In the genomic region with DNA sequence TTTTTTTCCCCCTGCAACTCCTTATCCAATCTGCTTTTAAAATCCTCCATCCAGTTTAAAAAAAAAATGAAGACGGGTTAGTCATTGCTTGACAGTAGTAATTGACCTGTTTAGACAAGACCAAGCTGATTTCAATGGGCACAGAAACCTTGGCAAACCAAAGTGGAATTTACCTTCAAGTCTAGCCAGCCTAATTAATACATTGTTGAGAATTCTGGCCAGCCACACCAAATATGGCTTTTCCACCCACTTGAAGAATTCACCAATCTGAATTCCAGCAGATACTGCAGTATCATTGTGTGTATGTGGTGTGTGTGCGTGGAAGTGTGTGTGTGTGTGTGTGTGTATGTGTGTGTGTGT, we compare ENCODE assay signal across 8 mouse cellular contexts.
A peak's percentile ranks its signal among the peaks of the same experiment; 100 is the strongest.
DNase-seq lines count a peak whose midpoint lies in the region; ATAC-seq lines count a peak whose summit lies in the region.
"Had no signal": no experiment of that assay in that cellular context is flagged by ENCODE, and none has a peak within 500 bp of the region (broad histone marks: within the 10 kb centered on the region; RNA-seq: fewer than 3 reads in every experiment).

No protein-coding gene starts in this region.

- H3K9ac ChIP-seq in neural tube, embryonic 11.5 days (ENCODE audit: low read length), result no peak overlapping the region
- peak overlapping the region; percentile 34; the same call in 1 of the 2 replicates for H3K9ac ChIP-seq in forebrain, embryonic 13.5 days
- no peak overlapping the region for H3K9ac ChIP-seq in limb, embryonic 12.5 days (replicated peaks)
- no peak overlapping the region for H3K9ac ChIP-seq in stomach, embryonic 16.5 days (ENCODE audit: low read length)

- peaks cover 3% of the 10 kb centered on the region; the same call in 1 of the 2 replicates for H3K4me1 ChIP-seq in neural tube, embryonic 11.5 days (ENCODE audit: control insufficient read depth, insufficient read depth, low read length)
- H3K4me1 ChIP-seq in forebrain, embryonic 13.5 days, result peaks cover 25% of the 10 kb centered on the region
- peaks cover 28% of the 10 kb centered on the region for H3K4me1 ChIP-seq in limb, embryonic 12.5 days (replicated peaks)
- peaks cover 25% of the 10 kb centered on the region for H3K4me1 ChIP-seq in stomach, embryonic 16.5 days (ENCODE audit: control insufficient read depth, insufficient read depth, low read length)

- no peak overlapping the region for H3K27ac ChIP-seq in neural tube, embryonic 11.5 days (ENCODE audit: low read depth, low read length)
- no peak overlapping the region for H3K27ac ChIP-seq in forebrain, embryonic 13.5 days
- no peak overlapping the region for H3K27ac ChIP-seq in limb, embryonic 12.5 days
- H3K27ac ChIP-seq in stomach, embryonic 16.5 days (ENCODE audit: low read length), result peak overlapping the region; percentile 74; the same call in 1 of the 2 replicates

- H3K36me3 ChIP-seq in neural tube, embryonic 11.5 days (ENCODE audit: control insufficient read depth, insufficient read depth, low read length), result no peaks in the 10 kb centered on the region
- 0 out of 2 replicates have a peak, but pooled peaks cover 3% of the 10 kb centered on the region for H3K36me3 ChIP-seq in forebrain, embryonic 13.5 days (ENCODE audit: poor library complexity, severe bottlenecking)
- H3K36me3 ChIP-seq in limb, embryonic 12.5 days, result peaks cover 18% of the 10 kb centered on the region
- 0 out of 2 replicates have a peak, but pooled peaks cover 5% of the 10 kb centered on the region for H3K36me3 ChIP-seq in stomach, embryonic 16.5 days (ENCODE audit: control insufficient read depth, insufficient read depth, low read length)

- DNase-seq in neural tube, embryonic 11.5 days (ENCODE audit: low spot score), result no peak
- no peak for DNase-seq in neural tube, embryonic 10.5 days (ENCODE audit: extremely low spot score, low spot score)
- no peak for DNase-seq in cerebellum, postnatal 36 days
- no peak for DNase-seq in urinary bladder, postnatal 10 days (ENCODE audit: low spot score)
- DNase-seq: cerebellum, adult 18-20 months had no signal

- peak; percentile 32 for ATAC-seq in neural tube, embryonic 11.5 days (ENCODE audit: insufficient read depth, low FRiP score, low TSS enrichment)
- ATAC-seq in forebrain, embryonic 13.5 days, result peak; percentile 13; the same call in 1 of the 2 replicates
- no peak for ATAC-seq in limb, embryonic 12.5 days (ENCODE audit: insufficient number of reproducible peaks, insufficient read depth, low FRiP score, low TSS enrichment, low read depth)
- ATAC-seq in stomach, embryonic 16.5 days (ENCODE audit: insufficient read depth, low FRiP score), result no peak

- no peaks in the 10 kb centered on the region for H3K27me3 ChIP-seq in neural tube, embryonic 11.5 days (ENCODE audit: control insufficient read depth, insufficient read depth, low read length)
- H3K27me3 ChIP-seq in forebrain, embryonic 13.5 days, result 0 out of 2 replicates have a peak, but pooled peaks cover 5% of the 10 kb centered on the region
- H3K27me3 ChIP-seq in limb, embryonic 12.5 days, result no peaks in the 10 kb centered on the region; the same call in 1 of the 2 replicates
- no peaks in the 10 kb centered on the region for H3K27me3 ChIP-seq in stomach, embryonic 16.5 days (ENCODE audit: control insufficient read depth, insufficient read depth, low read length)

- no peak overlapping the region for H3K4me2 ChIP-seq in neural tube, embryonic 11.5 days (ENCODE audit: low read depth)
- H3K4me2 ChIP-seq in forebrain, embryonic 13.5 days, result peak overlapping the region; percentile 55
- H3K4me2 ChIP-seq in limb, embryonic 12.5 days, result peak overlapping the region; percentile 36; the same call in 1 of the 2 replicates
- no peak overlapping the region for H3K4me2 ChIP-seq in stomach, embryonic 16.5 days (ENCODE audit: low read depth, low read length)

- no peak overlapping the region for H3K4me3 ChIP-seq in neural tube, embryonic 11.5 days (ENCODE audit: low read depth, low read length)
- H3K4me3 ChIP-seq in forebrain, embryonic 13.5 days, result 0 out of 2 replicates have a peak overlapping the region, but pooled peaks have one; percentile 1
- H3K4me3 ChIP-seq in limb, embryonic 12.5 days (replicated peaks), result no peak overlapping the region
- H3K4me3 ChIP-seq in stomach, embryonic 16.5 days (replicated peaks; ENCODE audit: low read length), result no peak overlapping the region

- WGBS in neural tube, embryonic 11.5 days, result 54% methylated on average over 2 of the region's 2 CpGs
- WGBS in forebrain, embryonic 13.5 days, result 28% methylated on average over 2 of the region's 2 CpGs
- 53% methylated on average over 2 of the region's 2 CpGs for WGBS in limb, embryonic 12.5 days
- 62% methylated on average over 2 of the region's 2 CpGs for WGBS in stomach, embryonic 16.5 days

- H3K9me3 ChIP-seq in neural tube, embryonic 11.5 days (ENCODE audit: control insufficient read depth, low read length), result no peaks in the 10 kb centered on the region
- H3K9me3 ChIP-seq in forebrain, embryonic 13.5 days (replicated peaks), result no peaks in the 10 kb centered on the region
- H3K9me3 ChIP-seq in limb, embryonic 12.5 days, result no peaks in the 10 kb centered on the region
- no peaks in the 10 kb centered on the region for H3K9me3 ChIP-seq in stomach, embryonic 16.5 days (replicated peaks; ENCODE audit: control insufficient read depth, low read length)

Comparison
In these comparisons a context has a peak if more than half of its experiments do, and no peak if none do; other contexts are left out.
1. ATAC-seq: peak in neural tube, embryonic 11.5 days (single experiment) and forebrain, embryonic 13.5 days (single experiment); none in limb, embryonic 12.5 days (single experiment) and stomach, embryonic 16.5 days (single experiment).
2. H3K4me2 ChIP-seq: peak in forebrain, embryonic 13.5 days (single experiment) and limb, embryonic 12.5 days (single experiment); none in neural tube, embryonic 11.5 days (single experiment) and stomach, embryonic 16.5 days (single experiment).